In genomic region chr14:52217261-52217660, GRCm38 (mm10) we compare ENCODE assay signal across 19 mouse cellular contexts.
"Had no signal": no experiment of that assay in that cellular context is flagged by ENCODE, and none has a peak within 500 bp of the region (broad histone marks: within the 10 kb centered on the region; RNA-seq: fewer than 3 reads in every experiment).

No protein-coding gene starts in this region.

- H3K27me3 ChIP-seq: midbrain, embryonic 13.5 days; neural tube, embryonic 13.5 days; neural tube, embryonic 15.5 days had no signal

- H3K4me3 ChIP-seq: midbrain, embryonic 13.5 days; myocyte; neural tube, embryonic 13.5 days; neural tube, embryonic 15.5 days had no signal

- H3K9me3 ChIP-seq: midbrain, embryonic 13.5 days; neural tube, embryonic 13.5 days; neural tube, embryonic 15.5 days had no signal

- H3K27ac ChIP-seq: macrophage; midbrain, embryonic 13.5 days; neural tube, embryonic 13.5 days; neural tube, embryonic 15.5 days had no signal

- H3K4me1 ChIP-seq: midbrain, embryonic 13.5 days; neural tube, embryonic 13.5 days; neural tube, embryonic 15.5 days had no signal

- H3K9ac ChIP-seq: lung, embryonic 14.5 days; midbrain, embryonic 13.5 days; neural tube, embryonic 13.5 days; neural tube, embryonic 15.5 days had no signal

- H3K4me2 ChIP-seq: lung, embryonic 14.5 days; midbrain, embryonic 11.5 days; midbrain, embryonic 13.5 days; neural tube, embryonic 13.5 days; neural tube, embryonic 15.5 days had no signal

- DNase-seq: lung, adult 18-20 months; lung, embryonic 14.5 days; lung, postnatal 10 days; lung, postnatal 36 days; retina, postnatal 1 day; right cerebral cortex, adult 18-20 months; right cerebral cortex, postnatal 25 days; right cerebral cortex, postnatal 4 days; spleen, adult 18-20 months; thymus, adult 18-20 months; thymus, postnatal 14 days; thymus, postnatal 36 days had no signal

- ATAC-seq: midbrain, embryonic 13.5 days; midbrain, embryonic 16.5 days had no signal
